Mouse (Mus musculus) heart, adult 2 months (tissue): ENCODE data around the gene Alg14.

Source experiments
- CTCF ChIP-seq: fragments of 200-600 bp; IDR thresholded peaks from 2 replicates; pipeline ENCODE4 v1.8.1; 2022; ENCODE audit warnings: antibody characterized with exemption, mild to moderate bottlenecking, moderate library complexity
- EP300 ChIP-seq: fragments of 200-500 bp; IDR thresholded peaks from 2 replicates; pipeline ENCODE4 v1.6.1; 2011; ENCODE audit warnings: low read depth, low read length, control low read depth; ENCODE audit not compliant: insufficient read depth
- POLR2A ChIP-seq: fragments of 200-500 bp; IDR thresholded peaks from 2 replicates; pipeline ENCODE4 v1.6.1; 2011; ENCODE audit warnings: mild to moderate bottlenecking, low read depth, low read length, control low read depth; ENCODE audit not compliant: insufficient read depth

DNA sequence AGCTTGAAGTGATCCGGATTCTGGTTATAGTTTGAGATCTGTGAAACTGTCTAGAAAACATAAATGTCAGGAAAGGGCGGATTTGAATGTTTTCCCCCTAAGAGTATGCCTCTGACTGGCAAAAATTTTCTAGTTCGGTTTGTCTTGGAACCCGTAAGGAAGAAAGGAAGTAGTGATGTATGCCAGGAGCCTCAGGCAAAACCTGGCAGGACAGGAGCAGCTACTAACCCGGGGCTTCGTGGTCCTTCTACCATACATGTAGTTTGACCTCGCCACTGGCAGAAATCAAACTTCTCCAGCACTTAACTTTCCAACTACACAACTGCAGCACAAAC is 381 bp upstream of the Alg14 start:
- no peak for TF ChIP-seq CTCF
- TF ChIP-seq POLR2A: no peak
- TF ChIP-seq EP300: no peak
